Mouse (Mus musculus) urinary bladder, adult 18-20 months (tissue): ENCODE measurements around the gene Sohlh1.
"Not testable (repeated sequence)": the region's sequence is repeated elsewhere in the genome, so short reads cannot be mapped to it uniquely, and the experiment has no call there.

Experiments
- DNase-seq, 2 experiments: peaks; one replicate each; pipeline ENCODE4 v3.0.0; 2022; ENCODE audit warnings: low spot score in 2 of 2, mixed read lengths in 2 of 2

Gene Sohlh1

GRCm38 (mm10) chr2:25842161-25842560 lies 4.9 kb downstream of the Sohlh1 start:
- DNase-seq = no peak

DNA sequence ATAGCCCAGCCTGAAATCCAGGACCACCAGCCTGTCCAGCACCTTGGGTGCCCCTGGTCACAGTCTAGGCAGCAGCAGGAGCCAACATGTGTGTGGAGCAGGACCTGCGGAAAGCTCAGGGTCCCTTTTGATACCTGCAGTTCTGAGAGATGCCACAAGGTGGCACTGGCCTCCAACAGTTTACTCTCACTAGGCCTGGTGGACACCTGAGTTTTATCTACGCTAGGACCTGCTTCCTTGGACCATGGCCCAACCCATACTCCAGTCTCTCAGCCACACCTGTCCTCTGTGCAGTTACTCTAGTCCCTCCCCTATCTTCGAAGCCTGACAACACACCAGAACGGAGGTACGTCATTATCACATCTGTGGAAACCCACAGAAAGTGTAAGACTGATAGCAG lies 10.8 kb downstream of the Sohlh1 start:
- DNase-seq = peak; percentile 43 to 73

DNA sequence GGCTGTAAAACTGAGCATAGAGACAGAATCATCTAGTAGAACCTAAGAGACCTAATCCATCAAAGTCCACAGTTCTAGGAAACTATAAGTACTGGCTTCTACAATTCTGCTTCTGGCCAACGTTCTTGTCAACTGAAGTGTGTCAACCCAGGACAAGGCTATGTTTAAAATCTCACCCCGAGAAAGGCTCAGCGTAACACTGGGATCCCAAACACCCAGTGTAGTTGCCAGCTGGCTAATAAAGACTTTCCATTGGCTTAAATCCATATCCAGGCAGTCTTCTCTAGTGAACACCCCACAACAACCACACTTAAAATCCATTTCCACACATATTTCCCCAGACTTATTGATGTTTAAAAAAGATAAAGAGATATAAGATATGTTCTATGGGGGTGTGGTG lies 16.3 kb downstream of the Sohlh1 start:
- no peak for DNase-seq

- DNase-seq = no peak
Measured at GRCm38 (mm10) chr2:25828344-25828947, 18.6 kb downstream of the Sohlh1 start.

DNA sequence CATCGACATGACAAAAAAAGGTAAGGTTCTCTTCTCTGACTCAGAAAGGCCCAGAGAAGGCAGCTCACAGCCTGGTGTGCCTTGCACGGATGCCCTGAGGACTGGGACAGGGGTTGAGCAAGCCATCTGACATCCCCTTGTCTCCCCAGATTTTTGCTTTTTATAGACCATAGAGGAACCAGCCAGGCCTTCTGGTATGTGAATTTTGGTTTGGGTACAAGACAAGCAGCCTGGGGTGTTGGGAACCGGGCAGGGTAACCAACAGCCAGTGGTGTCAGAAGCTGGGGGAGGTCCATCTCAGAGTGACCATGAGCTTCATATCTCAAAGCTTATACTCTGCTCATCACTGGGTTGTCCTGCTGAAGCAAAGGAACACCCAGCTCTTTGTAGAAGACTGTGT lies 22.3 kb downstream of the Sohlh1 start:
- no peak for DNase-seq

GRCm38 (mm10) chr2:25822806-25823205 lies 24.2 kb downstream of the Sohlh1 start, which contains the start of gene Lcn9:
TSS of gene Lcn9 (plus strand) at chr2:25823153.
- no peak for DNase-seq

- DNase-seq = not testable (repeated sequence)
Measured at GRCm38 (mm10) chr2:25815748-25816147, 31.3 kb downstream of the Sohlh1 start, which contains the start of gene Glt6d1. TSS of gene Glt6d1 (minus strand) at chr2:25815848.

DNA sequence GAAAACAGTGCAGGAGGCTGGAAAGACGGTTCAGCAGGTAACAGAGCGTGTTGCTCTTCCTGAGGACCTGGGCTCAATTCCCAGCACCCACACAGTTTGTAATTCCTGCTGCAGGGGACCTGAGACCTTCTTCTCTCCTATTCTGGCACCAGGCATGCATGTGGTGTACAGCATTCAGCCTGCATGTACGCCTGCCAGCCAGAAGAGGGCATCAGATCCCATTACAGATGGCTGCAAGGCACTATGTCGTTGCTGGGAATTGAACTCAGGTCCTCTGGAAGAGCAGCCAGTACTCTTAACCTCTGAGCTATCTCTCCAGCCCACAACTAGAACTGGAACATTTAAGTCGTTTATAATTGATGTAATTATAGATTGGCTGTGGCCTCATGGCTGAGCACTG lies 33.7 kb downstream of the Sohlh1 start:
- no peak for DNase-seq

GRCm38 (mm10) chr2:25811711-25812110 lies 35.3 kb downstream of the Sohlh1 start:
- DNase-seq = no peak

DNA sequence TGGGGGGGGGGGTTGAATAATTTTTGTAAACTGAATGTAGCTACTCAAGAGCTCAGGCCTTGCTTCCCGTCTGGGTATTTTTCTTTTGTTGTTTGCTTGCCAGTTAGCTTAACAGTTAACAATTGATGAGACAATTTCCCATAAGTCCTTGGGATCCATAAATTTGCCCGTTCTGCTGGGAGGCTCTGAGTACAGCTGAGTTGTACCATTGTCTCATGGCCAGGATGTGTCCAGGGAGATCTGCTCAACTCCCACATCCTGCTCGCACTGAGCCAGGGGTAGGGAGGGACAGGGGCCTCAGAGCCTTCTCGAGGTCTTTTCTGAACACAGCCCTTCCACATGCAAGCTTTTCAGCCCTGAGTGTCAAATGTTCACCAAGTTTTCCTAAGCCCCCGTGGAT lies 49.0 kb downstream of the Sohlh1 start:
- no peak for DNase-seq

DNA sequence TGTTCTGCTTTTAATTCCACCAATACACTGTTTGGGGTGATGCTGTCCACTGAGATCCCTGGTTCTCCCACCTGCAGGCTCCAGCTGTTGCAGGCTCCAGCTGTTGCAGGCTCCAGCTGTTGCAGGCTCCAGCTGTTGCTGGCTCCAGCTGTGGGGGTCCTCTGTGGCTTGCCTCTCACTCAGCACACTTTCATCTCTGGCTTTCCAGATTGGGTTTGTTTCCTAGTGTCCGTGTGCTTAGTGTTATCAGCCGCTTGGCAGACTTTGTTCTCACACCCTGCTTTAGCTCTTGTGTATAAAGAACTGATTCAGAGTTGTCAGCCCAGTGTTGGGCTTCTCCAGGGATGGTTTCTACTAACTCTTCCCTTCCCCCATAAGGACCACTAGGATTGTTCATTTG lies 49.4 kb downstream of the Sohlh1 start:
- no peak for DNase-seq
